Mouse (Mus musculus) CD4-positive helper T cell, adult 2 months (primary cell): ENCODE results near the gene Cdsn.
A peak's percentile ranks its signal among the peaks of the same experiment; 100 is the strongest.
"Not testable (repeated sequence)": the region's sequence is repeated elsewhere in the genome, so short reads cannot be mapped to it uniquely, and the experiment has no call there.

Source experiments
- DNase-seq: peaks from one replicate; pipeline ENCODE4 v3.0.0-alpha.2; 2012; ENCODE audit warnings: low read depth, missing footprints, low spot score

Gene Cdsn

GRCm38 (mm10) chr17:35551881-35552414, at the start of gene Cdsn:
Gene Cdsn, plus strand, starts transcription at chr17:35552128.
- DNase-seq, result no peak

GRCm38 (mm10) chr17:35502226-35502625, 49.7 kb upstream of the Cdsn start:
- no peak for DNase-seq

- DNase-seq, result no peak
Observed at GRCm38 (mm10) chr17:35502762-35503161, 49.2 kb upstream of the Cdsn start.

GRCm38 (mm10) chr17:35503849-35504248, 48.1 kb upstream of the Cdsn start:
- DNase-seq, result no peak

GRCm38 (mm10) chr17:35504628-35505481, 47.1 kb upstream of the Cdsn start:
- DNase-seq, result no peak

GRCm38 (mm10) chr17:35505776-35506175, 46.2 kb upstream of the Cdsn start, which contains the start of gene Pou5f1:
Gene Pou5f1, plus strand, starts transcription at chr17:35506018.
- no peak for DNase-seq

- no peak for DNase-seq
Observed at GRCm38 (mm10) chr17:35506881-35507280, 45.0 kb upstream of the Cdsn start.

- DNase-seq, result peak; percentile 44
Observed at GRCm38 (mm10) chr17:35507556-35508260, 44.2 kb upstream of the Cdsn start.

- not testable (repeated sequence) for DNase-seq
Observed at GRCm38 (mm10) chr17:35508279-35508678, 43.6 kb upstream of the Cdsn start.

GRCm38 (mm10) chr17:35509284-35509683, 42.6 kb upstream of the Cdsn start:
- peak; percentile 64 for DNase-seq

- DNase-seq, result peak; percentile 30
Observed at GRCm38 (mm10) chr17:35512916-35513626, 38.9 kb upstream of the Cdsn start.

GRCm38 (mm10) chr17:35513886-35514285, 38.0 kb upstream of the Cdsn start:
- peak; percentile 71 for DNase-seq

- DNase-seq, result no peak
Observed at GRCm38 (mm10) chr17:35514756-35515155, 37.2 kb upstream of the Cdsn start.

- peak; percentile 61 for DNase-seq
Observed at GRCm38 (mm10) chr17:35515911-35516640, 35.9 kb upstream of the Cdsn start.

- DNase-seq, result peak; percentile 98
Observed at GRCm38 (mm10) chr17:35516652-35517500, 35.1 kb upstream of the Cdsn start, which contains the start of the genes Tcf19 and Cchcr1. Gene Tcf19, minus strand, starts transcription at chr17:35516824. Gene Cchcr1, plus strand, starts transcription at chr17:35517100.

GRCm38 (mm10) chr17:35517526-35517925, 34.4 kb upstream of the Cdsn start:
- DNase-seq, result no peak

- no peak for DNase-seq
Observed at GRCm38 (mm10) chr17:35524354-35524753, 27.6 kb upstream of the Cdsn start.

- DNase-seq, result peak; percentile 40
Observed at GRCm38 (mm10) chr17:35526644-35527043, 25.3 kb upstream of the Cdsn start.

- no peak for DNase-seq
Observed at GRCm38 (mm10) chr17:35532360-35532759, 19.6 kb upstream of the Cdsn start.

GRCm38 (mm10) chr17:35532901-35533300, 19.0 kb upstream of the Cdsn start, which contains the start of gene Psors1c2:
Gene Psors1c2, plus strand, starts transcription at chr17:35533201.
- DNase-seq, result no peak
